ENCODE assay signal across 11 mouse cellular contexts in genomic region chr9:74906951-74907350, GRCm38 (mm10). TPM values are rescaled to one million over a fixed set of nuclear protein-coding genes. Genes with fewer than 3 reads are reported as not detected.
DNase-seq lines count a peak whose midpoint lies in the region; ATAC-seq lines count a peak whose summit lies in the region.
"Had no signal": no experiment of that assay in that cellular context is flagged by ENCODE, and none has a peak within 500 bp of the region (broad histone marks: within the 10 kb centered on the region; RNA-seq: fewer than 3 reads in every experiment).

No protein-coding gene starts in this region.

- no peaks in the 10 kb centered on the region for H3K9me3 ChIP-seq in intestine, embryonic 15.5 days
- H3K9me3 ChIP-seq: forebrain, embryonic 13.5 days; heart, embryonic 10.5 days had no signal

- H3K27me3 ChIP-seq in intestine, embryonic 15.5 days (replicated peaks): no peaks in the 10 kb centered on the region
- H3K27me3 ChIP-seq: forebrain, embryonic 13.5 days had no signal

- 0 out of 2 replicates have a peak, but pooled peaks cover 5% of the 10 kb centered on the region for H3K4me1 ChIP-seq in intestine, embryonic 15.5 days (replicated peaks)

- no peak overlapping the region for H3K4me3 ChIP-seq in intestine, embryonic 15.5 days (replicated peaks)
- H3K4me3 ChIP-seq: forebrain, embryonic 13.5 days; heart, embryonic 10.5 days had no signal

- no peak overlapping the region for H3K4me2 ChIP-seq in intestine, embryonic 15.5 days (replicated peaks)
- H3K4me2 ChIP-seq: forebrain, embryonic 13.5 days had no signal

- H3K9ac ChIP-seq in intestine, embryonic 15.5 days: no peak overlapping the region
- H3K9ac ChIP-seq: forebrain, embryonic 13.5 days had no signal

- DNase-seq in adrenal gland, adult 2 months: peak; percentile 58
- DNase-seq in adrenal gland, postnatal 4 days (ENCODE audit: low spot score in 2 of 2): no peak
- DNase-seq in 416B (ENCODE audit: low read depth): peak; percentile 52
- DNase-seq in lung, postnatal 36 days: peak; percentile 88
- no peak for DNase-seq in cerebellum, postnatal 10 days
- no peak for DNase-seq in kidney, postnatal 10 days
- DNase-seq: midbrain, embryonic 14.5 days had no signal

- ATAC-seq in intestine, embryonic 15.5 days: peak; percentile 80
- no peak for ATAC-seq in megakaryocyte-erythroid progenitor cell, adult 5-6 weeks (replicated peaks; ENCODE audit: low FRiP score, low TSS enrichment, poor library complexity, severe bottlenecking)
- ATAC-seq: forebrain, embryonic 13.5 days had no signal

- WGBS in intestine, embryonic 15.5 days: 23% methylated on average over 4 of the region's 4 CpGs

- no peaks in the 10 kb centered on the region for H3K36me3 ChIP-seq in intestine, embryonic 15.5 days
- H3K36me3 ChIP-seq: heart, embryonic 10.5 days had no signal

- H3K27ac ChIP-seq in intestine, embryonic 15.5 days: no peak overlapping the region
- H3K27ac ChIP-seq: forebrain, embryonic 13.5 days; heart, embryonic 10.5 days had no signal

RNA-seq across cellular contexts. Expression of gene Onecut1, which starts 45.2 kb away (rescaled TPM):
- total RNA-seq in adrenal gland, adult 2 months (2021): under 1 TPM in 1 of 2 experiments, not detected in 1; 0.23 TPM
- 0.02 TPM in 1 of 2 replicates, not detected in the other for polyA plus RNA-seq in adrenal gland, adult 2 months (2012; rRNA removed)
- 1 to 10 TPM; 1.4 to 2.4 TPM for total RNA-seq in adrenal gland, postnatal 4 days (2021)
- polyA plus RNA-seq in intestine, embryonic 15.5 days (2015; fragmentation: Nextera tagmentation; extraction: Ambion mirVana): 1.8 and 2.3 TPM in 2 replicates
- not detected in 2 replicates for total RNA-seq in megakaryocyte-erythroid progenitor cell, adult 5-6 weeks (2014; fragmentation: Nextera tagmentation)
- not detected in 2 replicates for total RNA-seq in megakaryocyte-erythroid progenitor cell, adult 5-6 weeks (2017)

RNA-seq across cellular contexts. Expression of gene Fam214a, which starts 45.7 kb away (rescaled TPM):
- 10 to 100 TPM; 80.1 to 86.7 TPM for total RNA-seq in adrenal gland, adult 2 months (2021)
- 16.7 and 21.1 TPM in 2 replicates for polyA plus RNA-seq in adrenal gland, adult 2 months (2012; rRNA removed)
- 10 to 100 TPM; 90.2 to 99.4 TPM for total RNA-seq in adrenal gland, postnatal 4 days (2021)
- 6.4 and 7.8 TPM in 2 replicates for polyA plus RNA-seq in intestine, embryonic 15.5 days (2015; fragmentation: Nextera tagmentation; extraction: Ambion mirVana)
- total RNA-seq in megakaryocyte-erythroid progenitor cell, adult 5-6 weeks (2014; fragmentation: Nextera tagmentation): 2.6 and 9.3 TPM in 2 replicates
- 5.7 and 6.3 TPM in 2 replicates for total RNA-seq in megakaryocyte-erythroid progenitor cell, adult 5-6 weeks (2017)

Comparison
In these comparisons a context has a peak if more than half of its experiments do, and no peak if none do; other contexts are left out.
1. DNase-seq: peak in adrenal gland, adult 2 months (single experiment), 416B (single experiment) and lung, postnatal 36 days (single experiment); none in adrenal gland, postnatal 4 days (0 of 2), cerebellum, postnatal 10 days (0 of 2) and kidney, postnatal 10 days (single experiment).
2. RNA of gene Fam214a, which starts 45.7 kb away (total RNA-seq): 90.2 to 99.4 TPM in adrenal gland, postnatal 4 days and 80.1 to 86.7 TPM in adrenal gland, adult 2 months; 2.6 to 9.3 TPM in megakaryocyte-erythroid progenitor cell, adult 5-6 weeks; every median in the first group is over 4 times any median in the second.